Mouse (Mus musculus) kidney, adult 2 months (tissue): ENCODE results near the gene Pcolce.

Experiments used
- CTCF ChIP-seq: fragments of 200-500 bp; conservative IDR thresholded peaks from 2 replicates; pipeline ENCODE4 v1.5.1; 2011; ENCODE audit warnings: low read depth, mild to moderate bottlenecking, control low read depth, low read length, moderate library complexity, mixed read lengths; ENCODE audit not compliant: insufficient read depth, insufficient read length
- POLR2A ChIP-seq: fragments of 200-500 bp; IDR thresholded peaks from one replicate; pipeline ENCODE4 v1.6.1; 2011; ENCODE audit warnings: low read depth, low read length, control low read depth

- TF ChIP-seq CTCF: no peak
- no peak for TF ChIP-seq POLR2A
Observed at GRCm38 (mm10) chr5:137613076-137613475, 508 bp downstream of the Pcolce start.
